Mouse (Mus musculus): ENCODE data around the gene Mtln.

Gene Mtln

GRCm38 (mm10) chr2:127791919-127792603, at the start of gene Mtln:
Gene Mtln, minus strand, starts transcription at chr2:127792488.
- WGBS: 1% methylated on average over 37 of the region's 37 CpGs

DNA sequence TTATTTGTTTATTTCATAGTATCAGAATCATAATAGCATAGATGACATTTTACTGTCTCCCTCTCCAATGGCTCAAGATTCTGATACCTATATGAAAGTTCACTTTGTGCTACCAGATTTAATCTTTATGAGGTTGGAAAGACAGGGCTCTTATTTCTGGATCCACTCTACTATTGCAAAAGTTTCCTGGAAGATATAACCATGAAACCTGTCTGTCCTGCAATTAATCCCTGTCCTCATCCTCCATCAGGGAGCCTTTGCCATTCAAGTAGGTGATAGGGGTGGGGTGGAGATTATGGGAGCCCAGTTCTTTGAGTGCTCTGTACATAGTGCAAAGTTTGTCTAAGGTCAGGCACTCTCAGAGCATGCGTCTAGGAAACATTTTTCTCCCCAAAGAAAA, 49.1 kb upstream of the Mtln start:
- 88% methylated on average over 1 of the region's 1 CpGs for WGBS

GRCm38 (mm10) chr2:127839425-127839824, 47.1 kb upstream of the Mtln start:
- WGBS: 32% methylated on average over 11 of the region's 11 CpGs

DNA sequence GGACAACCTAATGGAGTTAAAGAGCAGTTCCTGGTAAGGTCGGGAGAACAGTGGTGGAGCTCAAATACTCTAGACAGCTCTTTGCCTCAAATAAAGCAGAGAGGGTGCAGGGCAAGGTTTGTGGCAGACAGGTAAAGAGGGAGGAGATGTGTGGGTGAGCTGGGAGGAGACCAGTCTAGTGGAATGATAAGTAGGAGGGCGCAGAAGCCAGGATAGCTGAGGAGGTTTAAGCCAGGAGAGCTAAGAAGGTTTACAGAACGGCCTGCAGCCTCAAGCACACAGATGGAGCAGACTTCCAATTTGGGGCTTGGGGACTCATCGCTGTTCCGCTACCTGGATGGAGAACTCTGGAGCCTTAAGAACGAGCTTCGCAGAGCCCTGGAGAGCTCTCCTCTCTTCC, 46.3 kb upstream of the Mtln start, which contains the start of gene Acoxl:
Acoxl (plus strand) TSS at position 301 of the 400 bp plus-strand sequence.
- WGBS: 80% methylated on average over 7 of the region's 7 CpGs

GRCm38 (mm10) chr2:127832833-127833190, 40.5 kb upstream of the Mtln start:
- 14% methylated on average over 2 of the region's 2 CpGs for WGBS

GRCm38 (mm10) chr2:127832103-127832832, 40.0 kb upstream of the Mtln start:
- WGBS: 30% methylated on average over 11 of the region's 11 CpGs

GRCm38 (mm10) chr2:127831401-127832102, 39.3 kb upstream of the Mtln start, which contains the start of gene Bub1:
Gene Bub1, minus strand, starts transcription at chr2:127831865.
- under 1% methylated on average over 56 of the region's 56 CpGs for WGBS

- 31% methylated on average over 9 of the region's 9 CpGs for WGBS
Measured at GRCm38 (mm10) chr2:127789651-127790270, 2.5 kb downstream of the Mtln start.

DNA sequence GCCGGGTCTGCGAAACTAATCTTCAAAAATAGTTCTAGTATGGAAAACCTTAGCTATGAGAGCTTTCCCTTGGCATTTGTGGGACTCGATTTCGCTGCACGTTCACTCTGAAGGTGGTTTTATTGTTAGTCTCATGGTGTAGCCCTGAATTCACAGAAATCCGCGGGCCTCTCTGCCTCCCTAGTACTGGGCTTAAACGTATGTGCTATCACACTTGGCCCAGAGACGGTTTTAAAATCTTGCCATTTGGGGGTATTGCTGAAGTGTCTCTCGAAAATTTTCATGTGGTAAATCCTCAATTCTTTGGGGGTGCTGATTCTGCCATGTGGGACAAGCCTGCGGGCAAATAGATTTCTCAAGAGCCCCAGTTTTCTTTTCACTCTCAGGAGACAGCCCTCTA, 3.1 kb downstream of the Mtln start:
- 4% methylated on average over 11 of the region's 11 CpGs for WGBS

- under 1% methylated on average over 40 of the region's 40 CpGs for WGBS
Measured at GRCm38 (mm10) chr2:127788440-127789116, 3.7 kb downstream of the Mtln start, which contains the start of gene Nphp1. Gene Nphp1, minus strand, starts transcription at chr2:127788897.

GRCm38 (mm10) chr2:127787226-127787625, 5.1 kb downstream of the Mtln start:
- WGBS: 95% methylated on average over 5 of the region's 5 CpGs

DNA sequence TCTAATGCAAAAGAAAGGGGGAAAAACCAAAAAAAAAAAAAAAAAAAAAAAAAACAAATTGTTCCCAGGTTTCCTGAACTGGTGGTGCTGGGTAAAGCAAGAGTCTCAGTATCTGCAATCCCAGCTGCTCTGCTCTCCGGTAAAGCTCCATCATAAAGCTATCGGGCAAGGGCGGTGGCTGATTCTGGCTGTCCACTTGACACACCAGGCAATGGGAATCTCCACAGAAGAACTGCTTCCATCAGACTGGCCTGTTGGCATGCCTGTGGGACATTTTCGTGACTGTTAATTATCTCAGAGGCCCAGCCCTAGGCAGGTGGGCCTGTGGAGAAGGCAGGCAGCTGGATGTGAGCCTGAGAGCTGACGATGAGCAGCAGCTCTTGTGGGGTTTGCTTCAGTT, 13.8 kb downstream of the Mtln start:
- 91% methylated on average over 5 of the region's 5 CpGs for WGBS

DNA sequence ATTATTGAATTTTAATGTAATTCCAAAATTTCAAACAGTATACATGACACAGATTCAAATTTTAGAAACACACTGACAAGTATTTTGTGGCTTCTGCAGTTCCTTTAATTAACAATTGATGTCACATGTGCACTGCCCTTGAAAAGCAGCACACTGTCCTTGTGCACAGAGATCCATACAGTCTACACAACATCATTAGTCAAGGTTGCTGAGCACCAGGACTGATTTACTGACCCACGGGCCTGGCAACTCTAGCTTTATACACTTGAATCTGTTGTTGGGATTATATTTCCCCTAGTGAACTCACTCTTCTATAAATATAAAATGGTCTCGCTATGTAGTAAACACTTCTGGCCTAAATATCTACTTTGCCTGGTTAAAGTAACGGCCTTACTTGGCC, 17.3 kb downstream of the Mtln start:
- 81% methylated on average over 3 of the region's 3 CpGs for WGBS

DNA sequence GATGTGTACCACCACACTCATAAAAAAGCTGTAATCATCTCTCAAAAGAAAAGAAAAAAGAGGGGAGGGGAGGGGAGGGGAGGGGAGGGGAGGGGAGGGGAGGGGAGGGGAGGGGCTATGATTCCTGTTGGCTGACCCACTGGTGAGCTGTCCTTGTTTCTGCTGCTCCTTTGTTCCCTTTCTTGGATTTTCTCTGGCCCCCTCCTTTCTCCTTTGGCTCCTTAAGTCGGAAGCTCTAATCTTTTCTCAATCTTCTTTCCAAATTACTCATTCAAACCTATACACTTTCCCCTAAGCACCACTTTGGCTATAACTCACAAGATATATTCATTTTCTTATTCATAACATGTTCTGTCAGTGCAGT, 17.7 kb downstream of the Mtln start:
- WGBS: 41% methylated on average over 1 of the region's 1 CpGs

DNA sequence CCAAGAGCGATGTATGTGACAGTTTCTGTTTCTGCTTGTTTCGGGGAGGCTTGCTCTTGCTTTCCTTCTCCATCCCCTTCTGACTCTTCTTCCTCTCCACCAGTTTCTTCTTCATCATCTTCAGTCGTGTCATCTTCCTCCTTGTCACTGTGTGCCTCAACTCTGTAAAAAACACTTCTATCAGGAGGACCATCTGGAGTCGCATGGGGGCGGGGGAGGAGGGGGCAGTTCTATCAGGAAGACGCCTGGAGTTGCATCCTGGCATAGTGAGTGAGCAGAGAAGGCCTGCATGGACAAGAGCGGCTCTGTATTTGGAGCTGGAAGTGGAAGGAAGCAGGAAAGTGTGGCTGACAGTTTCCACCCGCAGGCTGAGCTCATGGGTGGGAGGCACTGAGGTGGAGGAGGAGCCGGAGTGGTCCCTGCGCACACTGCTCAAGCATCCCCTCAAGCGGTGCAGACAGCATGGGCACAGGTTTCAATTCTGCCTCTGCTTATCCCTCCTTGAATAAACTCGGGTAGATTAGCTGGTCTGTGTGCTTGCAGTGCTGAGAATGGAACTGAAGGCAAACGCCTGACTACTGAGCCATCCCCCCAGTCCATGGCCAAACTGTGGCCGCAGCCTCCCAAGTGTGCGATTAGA, 18.2 kb downstream of the Mtln start:
- 32% methylated on average over 13 of the region's 15 CpGs for WGBS

- 81% methylated on average over 5 of the region's 5 CpGs for WGBS
Measured at GRCm38 (mm10) chr2:127761587-127761986, 30.7 kb downstream of the Mtln start.

GRCm38 (mm10) chr2:127760429-127761000, 31.8 kb downstream of the Mtln start:
- 82% methylated on average over 10 of the region's 10 CpGs for WGBS

DNA sequence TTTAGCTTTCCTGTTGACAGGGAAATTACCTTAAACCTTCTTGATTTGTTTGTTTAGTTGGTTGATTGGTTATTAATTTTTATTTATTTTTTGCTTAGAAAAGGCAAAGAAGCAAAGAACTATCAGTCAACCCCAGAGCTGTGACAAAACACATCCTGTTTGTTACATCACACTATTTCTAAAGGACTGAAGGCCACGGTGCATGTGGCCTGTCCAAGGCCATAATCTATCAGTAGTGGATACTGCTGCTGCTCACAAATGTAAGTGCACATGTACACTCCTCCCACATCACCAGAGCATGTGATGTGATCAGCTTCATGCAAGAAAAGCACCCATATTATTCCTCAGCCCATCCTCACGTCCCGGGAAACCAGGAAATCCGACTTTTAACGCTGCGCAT, 32.3 kb downstream of the Mtln start:
- WGBS: 92% methylated on average over 6 of the region's 6 CpGs

DNA sequence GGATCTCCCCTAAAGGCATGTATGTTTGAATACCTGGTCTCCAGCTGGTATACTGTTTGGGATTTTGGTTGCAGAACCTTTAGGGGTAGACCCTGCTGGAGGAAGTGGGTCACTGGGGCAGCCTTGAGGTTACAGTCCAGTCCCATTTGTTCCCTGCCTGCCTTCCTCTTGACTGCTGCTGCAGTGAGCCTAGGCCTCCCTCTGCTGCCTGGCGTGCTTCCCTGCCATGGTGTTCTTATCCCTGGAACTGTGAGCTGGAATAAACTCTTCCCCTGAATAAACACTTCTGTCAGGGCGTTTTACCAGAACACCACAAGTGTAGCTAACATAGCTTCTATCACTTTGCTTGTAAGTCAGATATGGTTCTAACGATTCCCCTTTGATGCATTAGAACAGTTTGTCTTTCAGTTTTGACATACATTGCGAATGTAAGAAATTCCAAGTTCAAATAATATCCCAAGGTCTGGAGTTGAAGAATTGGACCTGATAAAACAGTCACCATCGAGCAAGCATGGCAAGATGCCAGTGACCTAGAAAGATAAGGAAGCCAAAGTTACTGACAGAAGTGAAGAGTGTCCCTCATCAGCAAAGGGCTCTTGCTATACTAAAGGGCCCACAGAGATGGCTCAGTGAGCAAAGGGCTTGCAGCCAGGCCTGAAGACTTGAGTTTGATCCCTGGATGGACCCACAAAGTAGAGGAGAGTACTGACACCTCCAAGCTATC, 33.0 kb downstream of the Mtln start:
- WGBS: 77% methylated on average over 5 of the region's 5 CpGs

- 26% methylated on average over 8 of the region's 8 CpGs for WGBS
Measured at GRCm38 (mm10) chr2:127757171-127757570, 35.1 kb downstream of the Mtln start.
